Mouse (Mus musculus): ENCODE results near the gene Tdrd1. TPM values are rescaled to one million over a fixed set of nuclear protein-coding genes. Genes with fewer than 3 reads are reported as not detected.

Tdrd1 gene
- polyA plus RNA-seq, 1 experiment from 2014 or later = 0.32 TPM

DNA sequence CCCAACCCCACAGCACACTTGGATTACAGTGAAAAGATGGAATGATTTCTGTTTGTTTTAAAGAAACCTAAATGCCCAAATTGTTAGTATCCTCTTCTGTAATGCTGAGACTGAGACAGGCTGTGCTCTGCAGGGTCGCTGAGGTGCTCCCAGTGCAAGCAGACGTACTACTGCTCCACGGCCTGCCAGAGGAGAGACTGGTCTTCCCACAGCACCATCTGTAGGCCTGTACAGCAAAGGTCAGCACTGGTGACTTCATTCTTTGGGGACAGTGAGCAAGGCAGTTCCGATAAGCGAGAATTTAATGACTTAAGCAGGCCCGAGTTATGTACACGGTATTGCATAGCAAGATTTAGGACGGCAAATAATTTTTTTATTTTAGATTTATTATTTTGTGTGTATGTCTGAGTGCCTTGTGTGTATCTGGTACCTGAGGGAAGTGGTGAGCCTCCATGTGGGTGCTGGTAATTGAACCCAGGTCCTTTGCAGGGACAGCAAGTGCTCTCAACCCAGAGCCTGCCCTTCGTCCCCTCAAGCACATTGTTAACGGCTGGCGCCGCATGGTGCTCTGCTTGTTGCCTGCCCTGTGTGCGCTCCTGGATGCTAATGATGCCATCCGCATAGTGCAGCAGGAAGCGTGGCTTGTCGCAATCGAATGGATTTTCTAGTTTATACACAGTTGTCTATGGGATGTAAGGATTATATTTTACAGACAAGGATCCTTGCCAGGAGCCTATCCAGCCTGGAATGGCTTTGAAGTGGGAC, 13.1 kb downstream of the Tdrd1 start:
- Histone ChIP-seq H3K27me3 (ENCODE audit: low read depth, poor library complexity, severe bottlenecking) (no peaks in the 10 kb centered on the region), H3K9me3 (replicated peaks) (no peaks in the 10 kb centered on the region), H3K4me3 (no peak overlapping the region), H3K27ac (replicated peaks) (no peak overlapping the region), H3K36me3 (no peaks in the 10 kb centered on the region), H3K4me1 (no peaks in the 10 kb centered on the region)
- 82% methylated on average over 17 of the region's 17 CpGs for WGBS
- DNase-seq (ENCODE audit: low spot score) = no peak

DNA sequence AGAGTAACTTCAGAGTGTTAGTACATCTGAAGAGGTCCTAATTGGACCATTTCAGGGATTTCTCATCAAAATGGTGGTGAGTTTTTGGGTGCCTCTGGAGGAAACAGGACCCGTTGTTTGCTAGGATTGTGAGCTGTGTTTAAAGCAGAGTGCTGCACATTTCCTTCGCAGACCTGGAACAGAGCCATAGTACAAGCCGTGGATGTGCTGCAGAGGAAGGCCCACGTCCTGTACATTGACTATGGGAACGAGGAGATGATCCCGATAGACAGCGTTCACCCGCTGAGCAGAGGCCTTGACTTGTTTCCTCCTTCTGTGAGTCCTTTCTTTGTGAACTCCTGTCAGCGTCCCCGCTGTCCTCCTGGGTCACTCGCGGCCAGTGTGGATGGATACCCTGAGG, 17.0 kb downstream of the Tdrd1 start:
- no peaks in the 10 kb centered on the region for H3K36me3 ChIP-seq
- H3K27ac ChIP-seq (replicated peaks) = no peak overlapping the region
- no peak for DNase-seq (ENCODE audit: low spot score)
- H3K4me1 ChIP-seq = no peaks in the 10 kb centered on the region
- no peak overlapping the region for H3K4me3 ChIP-seq
- no peaks in the 10 kb centered on the region for H3K27me3 ChIP-seq (ENCODE audit: low read depth, poor library complexity, severe bottlenecking)
- 92% methylated on average over 12 of the region's 12 CpGs for WGBS
- peaks cover 11% of the 10 kb centered on the region for H3K9me3 ChIP-seq (replicated peaks)

DNA sequence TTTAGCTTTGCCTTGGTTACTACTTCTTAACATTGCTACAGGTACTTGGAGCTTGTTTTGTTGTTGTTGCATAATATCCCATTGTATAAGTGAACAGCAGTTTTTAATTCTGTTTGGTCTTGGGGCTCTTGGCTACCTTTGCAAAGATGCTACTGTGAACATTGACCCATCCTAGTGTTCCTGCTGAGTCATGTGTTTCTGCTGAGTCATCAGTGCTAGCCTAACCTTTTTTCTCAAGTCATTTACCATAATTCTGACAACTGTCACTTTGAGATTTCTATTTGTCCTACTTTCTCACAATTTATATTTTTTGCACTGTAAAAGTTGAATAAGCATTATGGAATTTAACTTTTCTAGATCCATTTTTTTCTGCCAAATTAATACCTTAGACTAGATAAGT, 26.6 kb downstream of the Tdrd1 start:
- H3K4me1 ChIP-seq = no peaks in the 10 kb centered on the region
- H3K9me3 ChIP-seq (replicated peaks) = peaks cover 8% of the 10 kb centered on the region; the same call in 1 of the 2 replicates
- H3K27me3 ChIP-seq (ENCODE audit: low read depth, poor library complexity, severe bottlenecking) = no peaks in the 10 kb centered on the region
- no peak for DNase-seq (ENCODE audit: low spot score)
- no peak overlapping the region for H3K4me3 ChIP-seq
- H3K27ac ChIP-seq (replicated peaks) = no peak overlapping the region
- H3K36me3 ChIP-seq = no peaks in the 10 kb centered on the region

DNA sequence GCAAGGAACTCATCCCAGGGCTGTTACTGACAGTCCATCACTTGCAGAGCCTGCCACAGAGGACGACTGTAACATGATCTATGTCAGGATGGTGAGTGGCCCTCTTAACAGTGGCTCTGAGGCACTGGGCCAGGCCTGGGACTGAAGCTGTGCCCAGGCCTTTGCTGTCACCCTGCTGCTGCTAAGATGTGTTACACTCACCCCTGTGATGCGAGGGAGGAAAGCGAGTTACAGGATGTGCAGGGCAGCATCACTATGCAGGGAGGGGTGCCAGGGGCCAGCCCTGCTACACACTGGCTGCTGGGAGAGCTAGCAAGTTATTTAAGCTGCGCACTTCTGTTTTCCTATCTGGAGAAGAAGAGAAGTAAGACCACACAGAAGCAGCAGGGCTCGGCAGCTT, 30.4 kb downstream of the Tdrd1 start:
- H3K36me3 ChIP-seq = no peaks in the 10 kb centered on the region
- H3K9me3 ChIP-seq (replicated peaks) = no peaks in the 10 kb centered on the region
- H3K27me3 ChIP-seq (ENCODE audit: low read depth, poor library complexity, severe bottlenecking) = no peaks in the 10 kb centered on the region
- WGBS = 58% methylated on average over 5 of the region's 5 CpGs
- no peak overlapping the region for H3K27ac ChIP-seq (replicated peaks)
- H3K4me3 ChIP-seq = no peak overlapping the region
- no peak for DNase-seq (ENCODE audit: low spot score)
- H3K4me1 ChIP-seq = peaks cover 3% of the 10 kb centered on the region; the same call in 1 of the 2 replicates

DNA sequence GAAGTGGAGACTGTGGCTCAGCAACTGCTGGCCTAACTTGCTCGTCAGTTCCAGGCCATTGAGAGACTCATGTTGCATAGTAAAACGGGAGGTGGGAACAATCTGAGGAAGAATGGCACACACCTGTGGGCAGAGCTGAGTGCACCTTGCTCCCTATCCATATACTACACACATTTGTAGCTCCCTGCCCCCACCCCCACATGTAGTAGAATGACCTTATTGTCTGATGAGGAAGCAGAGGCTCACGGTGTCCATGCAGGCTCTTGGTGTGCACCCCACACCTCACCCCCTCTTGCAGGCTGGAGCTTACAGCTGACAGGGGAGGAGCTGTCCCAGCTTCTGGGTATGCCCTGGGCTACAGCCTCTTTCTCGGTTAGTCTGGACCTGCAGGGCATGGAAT, 41.7 kb downstream of the Tdrd1 start:
- H3K27me3 ChIP-seq (ENCODE audit: low read depth, poor library complexity, severe bottlenecking) = peaks cover 34% of the 10 kb centered on the region
- H3K4me1 ChIP-seq = no peaks in the 10 kb centered on the region
- 70% methylated on average over 4 of the region's 4 CpGs for WGBS

DNA sequence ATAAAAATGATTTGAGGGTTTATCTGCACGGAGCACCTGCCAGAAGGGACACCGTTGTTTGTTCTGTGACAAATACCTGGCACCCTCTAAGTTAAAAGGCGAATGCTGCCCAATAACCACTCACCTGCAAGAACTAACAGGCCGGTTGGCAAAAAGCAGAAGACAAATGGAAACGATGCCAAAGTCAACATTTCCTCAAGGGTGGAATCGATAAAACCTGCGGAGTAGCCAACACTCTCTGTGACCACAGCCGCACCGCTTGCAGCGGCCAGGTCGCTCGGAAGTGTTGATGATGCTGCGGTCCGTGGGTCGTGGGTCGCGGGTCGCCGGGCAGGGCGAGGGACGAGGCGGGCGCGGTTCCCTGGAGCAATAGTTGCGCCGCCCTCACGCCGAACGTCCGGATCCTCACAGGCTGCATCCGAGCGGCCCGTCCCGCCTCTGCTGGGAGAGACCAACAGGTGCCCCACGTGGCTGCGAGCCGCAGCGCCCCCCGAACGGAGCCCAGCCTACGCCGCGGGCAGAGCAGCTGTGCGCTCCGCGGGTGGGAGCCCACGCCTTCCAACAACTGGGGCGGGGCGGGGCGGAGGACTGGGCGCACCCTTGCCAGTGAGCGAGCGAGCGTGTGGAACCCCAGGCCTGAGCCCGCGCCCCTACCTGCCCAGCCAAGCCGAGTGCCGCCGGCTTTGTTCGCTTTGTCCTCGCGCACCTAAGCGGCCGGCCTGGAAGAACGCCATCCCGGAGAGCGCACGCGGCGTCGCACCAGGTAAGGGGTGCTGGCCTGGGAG, 48.0 kb downstream of the Tdrd1 start, which contains the start of gene Vwa2:
Vwa2 (plus strand) TSS at position 434 of the 785 bp plus-strand sequence.
- WGBS = 3% methylated on average over 71 of the region's 71 CpGs
- no peaks in the 10 kb centered on the region for H3K36me3 ChIP-seq
- peaks cover 16% of the 10 kb centered on the region for H3K4me1 ChIP-seq
- H3K9me3 ChIP-seq (replicated peaks) = no peaks in the 10 kb centered on the region
- peaks cover 90% of the 10 kb centered on the region for H3K27me3 ChIP-seq (ENCODE audit: low read depth, poor library complexity, severe bottlenecking)
- DNase-seq (ENCODE audit: low spot score) = peak; percentile 43
- H3K4me3 ChIP-seq = peak within 1 kb of the TSS; percentile 70
- H3K27ac ChIP-seq (replicated peaks) = peak within 1 kb of the TSS; percentile 59

More for the DNA sequence above, 41.7 kb downstream of the Tdrd1 start:
- no peak for DNase-seq (ENCODE audit: low spot score)
- Histone ChIP-seq H3K4me3 (no peak overlapping the region), H3K36me3 (no peaks in the 10 kb centered on the region), H3K9me3 (replicated peaks) (no peaks in the 10 kb centered on the region), H3K27ac (replicated peaks) (no peak overlapping the region)

DNA sequence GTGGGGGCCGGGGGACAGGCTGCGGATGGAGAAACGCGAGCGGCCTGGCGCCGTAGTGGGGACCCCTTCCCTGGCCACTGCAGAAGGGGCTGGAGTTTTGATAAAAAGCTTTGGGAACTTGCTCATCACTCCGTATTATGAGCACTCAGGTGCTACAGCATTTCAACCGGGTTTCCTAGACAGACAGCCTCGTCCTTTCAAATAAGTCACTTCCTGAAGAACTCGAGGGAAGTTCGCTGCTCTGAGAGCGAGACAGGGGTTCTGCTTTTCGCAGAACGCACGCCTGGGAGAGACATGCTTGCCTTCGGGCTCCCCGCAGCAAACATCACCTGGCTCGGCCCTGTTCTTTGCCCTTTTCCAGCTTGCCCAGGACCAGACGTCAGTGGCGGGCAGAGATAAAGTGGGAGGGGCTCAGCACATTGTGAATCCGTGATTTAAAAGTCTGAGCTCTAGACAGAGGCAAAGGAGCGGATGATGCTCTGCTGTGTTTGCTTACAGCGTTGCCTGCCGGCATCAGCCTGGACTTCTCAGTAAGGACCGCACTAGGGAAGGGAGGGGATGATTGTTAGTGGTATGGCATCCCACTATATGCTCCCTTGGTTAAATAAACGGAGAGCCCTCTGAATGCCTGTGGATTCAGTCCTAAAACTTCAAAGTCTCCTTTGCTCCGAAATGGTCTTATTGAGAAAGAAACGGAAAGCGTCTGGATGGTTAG, 48.7 kb downstream of the Tdrd1 start:
- DNase-seq (ENCODE audit: low spot score) = peak; percentile 45
- peak overlapping the region; percentile 59 for H3K27ac ChIP-seq (replicated peaks)
- H3K4me1 ChIP-seq = peaks cover 16% of the 10 kb centered on the region
- H3K27me3 ChIP-seq (ENCODE audit: low read depth, poor library complexity, severe bottlenecking) = peaks cover 89% of the 10 kb centered on the region
- no peaks in the 10 kb centered on the region for H3K36me3 ChIP-seq
- H3K4me3 ChIP-seq = peak overlapping the region; percentile 70
- WGBS = 9% methylated on average over 30 of the region's 30 CpGs
- H3K9me3 ChIP-seq (replicated peaks) = no peaks in the 10 kb centered on the region

DNA sequence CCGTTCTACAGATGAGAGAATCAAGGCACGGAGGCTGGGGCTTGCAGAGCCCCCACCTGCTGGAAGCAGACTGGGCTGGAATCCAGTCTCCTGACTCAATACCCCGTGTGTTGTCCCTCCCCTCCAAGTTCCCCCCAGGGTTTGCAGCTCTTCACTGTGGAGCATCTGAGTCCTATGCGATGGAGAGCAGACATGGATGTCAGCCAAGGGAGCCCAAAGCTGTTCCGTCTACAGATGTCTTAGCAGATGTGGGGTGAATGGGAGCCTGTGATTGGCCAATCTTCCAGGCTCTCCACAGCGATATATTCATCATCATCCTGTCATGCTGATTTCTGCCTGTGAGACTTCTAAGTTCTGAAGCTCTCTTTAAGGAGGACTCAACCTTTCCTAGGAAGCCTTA, 51.4 kb downstream of the Tdrd1 start:
- 85% methylated on average over 6 of the region's 6 CpGs for WGBS
- Histone ChIP-seq H3K27me3 (ENCODE audit: low read depth, poor library complexity, severe bottlenecking) (peaks cover 71% of the 10 kb centered on the region), H3K9me3 (replicated peaks) (no peaks in the 10 kb centered on the region), H3K4me1 (peaks cover 40% of the 10 kb centered on the region), H3K36me3 (no peaks in the 10 kb centered on the region), H3K4me3 (no peak overlapping the region), H3K27ac (replicated peaks) (no peak overlapping the region)
- no peak for DNase-seq (ENCODE audit: low spot score)

DNA sequence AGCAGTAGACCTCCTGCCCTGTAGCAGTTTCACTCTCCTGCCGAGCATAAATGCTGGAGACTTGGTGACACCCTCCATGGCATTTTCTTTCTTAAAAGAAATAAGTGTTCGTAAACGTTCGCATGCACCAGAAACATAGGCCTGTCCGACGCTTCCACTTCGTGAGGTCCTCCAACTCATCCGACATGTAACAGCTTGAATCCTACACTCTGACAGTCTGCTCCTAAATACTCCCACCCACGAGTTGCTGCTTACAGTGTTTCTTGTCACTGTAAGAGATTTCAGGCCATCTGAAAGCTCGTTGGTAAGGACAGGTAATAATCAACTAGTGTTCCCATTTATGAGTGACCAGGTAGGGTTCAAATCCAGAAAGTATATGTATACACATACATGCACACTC, 61.9 kb downstream of the Tdrd1 start:
- Histone ChIP-seq H3K27ac (replicated peaks) (no peak overlapping the region), H3K4me3 (no peak overlapping the region), H3K36me3 (no peaks in the 10 kb centered on the region), H3K9me3 (replicated peaks) (no peaks in the 10 kb centered on the region), H3K4me1 (peaks cover 29% of the 10 kb centered on the region), H3K27me3 (ENCODE audit: low read depth, poor library complexity, severe bottlenecking) (no peaks in the 10 kb centered on the region)
- no peak for DNase-seq (ENCODE audit: low spot score)
- WGBS = 89% methylated on average over 10 of the region's 10 CpGs

DNA sequence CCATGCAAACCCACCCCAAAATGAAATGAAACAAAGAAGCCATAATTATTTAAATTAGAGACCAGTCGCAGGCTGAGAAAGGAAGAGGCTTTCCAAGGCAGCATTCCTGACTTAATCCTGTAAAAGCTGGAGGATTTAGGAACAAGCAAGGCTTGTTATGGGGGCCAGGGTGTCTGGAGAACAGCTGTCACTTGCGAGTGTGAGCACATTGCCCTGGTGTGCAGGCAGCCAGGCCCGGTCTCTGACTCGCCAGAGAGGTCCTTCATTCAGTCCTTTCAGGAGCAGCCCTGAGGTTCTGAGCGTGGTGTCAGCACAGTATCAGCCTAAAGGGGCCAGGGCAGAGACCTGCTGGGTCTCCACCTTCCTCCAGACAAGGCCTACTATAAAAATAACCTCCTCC, 62.6 kb downstream of the Tdrd1 start:
- H3K4me3 ChIP-seq = no peak overlapping the region
- H3K36me3 ChIP-seq = no peaks in the 10 kb centered on the region
- no peak for DNase-seq (ENCODE audit: low spot score)
- H3K9me3 ChIP-seq (replicated peaks) = no peaks in the 10 kb centered on the region
- 49% methylated on average over 5 of the region's 5 CpGs for WGBS
- H3K4me1 ChIP-seq = peaks cover 29% of the 10 kb centered on the region
- peak overlapping the region; percentile 42; the same call in 1 of the 2 replicates for H3K27ac ChIP-seq (replicated peaks)
- H3K27me3 ChIP-seq (ENCODE audit: low read depth, poor library complexity, severe bottlenecking) = no peaks in the 10 kb centered on the region

DNA sequence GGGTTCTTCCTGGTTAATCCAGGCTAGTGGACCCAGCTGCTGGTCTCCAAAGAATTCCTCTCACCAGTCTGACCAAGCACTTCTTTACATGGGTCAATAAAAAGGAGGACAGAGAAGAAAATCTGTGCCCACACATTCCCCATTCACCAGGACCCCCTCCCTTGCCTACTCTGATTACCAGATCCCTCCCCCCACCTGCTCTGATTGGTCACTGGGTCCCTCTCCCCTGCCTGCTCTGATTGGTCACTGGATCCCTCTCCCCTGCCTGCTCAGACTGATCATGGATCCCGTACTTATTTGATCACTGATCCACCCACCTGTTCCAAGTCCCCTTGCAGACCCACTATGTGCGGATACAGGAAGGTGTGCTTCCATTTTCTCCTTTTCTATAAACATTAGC, 65.4 kb downstream of the Tdrd1 start:
- DNase-seq (ENCODE audit: low spot score) = peak; percentile 31
- 52% methylated on average over 2 of the region's 2 CpGs for WGBS
- Histone ChIP-seq H3K9me3 (replicated peaks) (no peaks in the 10 kb centered on the region), H3K27ac (replicated peaks) (no peak overlapping the region), H3K4me3 (no peak overlapping the region), H3K27me3 (ENCODE audit: low read depth, poor library complexity, severe bottlenecking) (no peaks in the 10 kb centered on the region), H3K36me3 (no peaks in the 10 kb centered on the region), H3K4me1 (peaks cover 32% of the 10 kb centered on the region)

DNA sequence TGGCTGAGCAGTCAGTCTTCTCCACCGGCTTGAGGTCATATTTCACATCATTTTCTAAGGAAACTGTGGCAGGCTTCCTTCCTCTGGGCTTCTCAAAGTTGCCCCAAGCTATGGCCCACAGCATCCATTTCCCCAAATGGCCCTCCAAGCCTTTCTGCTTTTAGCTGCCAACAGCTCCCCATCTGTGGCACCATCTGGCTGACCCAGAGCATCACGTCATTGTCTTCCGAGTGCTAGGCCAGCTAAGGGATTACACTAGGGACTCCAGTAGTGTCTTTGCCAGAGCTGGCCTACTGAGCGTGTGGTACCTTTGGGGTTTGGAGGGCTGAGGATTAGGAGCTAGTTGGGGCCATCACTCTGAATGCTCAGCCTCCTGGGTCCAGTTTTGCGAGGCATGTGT, 66.6 kb downstream of the Tdrd1 start:
- 88% methylated on average over 5 of the region's 5 CpGs for WGBS
- Histone ChIP-seq H3K9me3 (replicated peaks) (no peaks in the 10 kb centered on the region), H3K36me3 (no peaks in the 10 kb centered on the region), H3K27ac (replicated peaks) (no peak overlapping the region), H3K27me3 (ENCODE audit: low read depth, poor library complexity, severe bottlenecking) (no peaks in the 10 kb centered on the region), H3K4me1 (peaks cover 29% of the 10 kb centered on the region), H3K4me3 (no peak overlapping the region)
- DNase-seq (ENCODE audit: low spot score) = no peak
